Mouse (Mus musculus): ENCODE results near the gene Prpf3. TPM values are rescaled to one million over a fixed set of nuclear protein-coding genes. Genes with fewer than 3 reads are reported as not detected.

Prpf3 gene
- polyA plus RNA-seq, 1 experiment, result 4.5 TPM

- Histone ChIP-seq H3K4me3 (ENCODE audit: low read depth, low read length) (no peak overlapping the region), H3K36me3 (ENCODE audit: control insufficient read depth, insufficient read depth, low read length) (peaks cover 54% of the 10 kb centered on the region), H3K27ac (ENCODE audit: insufficient read depth, low read depth, low read length) (no peak overlapping the region), H3K4me1 (ENCODE audit: control insufficient read depth, insufficient read depth, insufficient read length, low read length) (no peaks in the 10 kb centered on the region), H3K27me3 (ENCODE audit: control insufficient read depth, insufficient read depth, low read length) (no peaks in the 10 kb centered on the region)
- 90% methylated on average over 8 of the region's 8 CpGs for WGBS
- TF ChIP-seq POLR2A (IDR thresholded peaks at IDR 0.05; ENCODE audit: low read depth, low read length), result no peak
- TF ChIP-seq CTCF (IDR thresholded peaks at IDR 0.05; ENCODE audit: extremely low read depth, insufficient read length, insufficient replicate concordance, low read depth, low read length), result no peak
Observed at GRCm38 (mm10) chr3:95851317-95851716, 4.4 kb downstream of the Prpf3 start.

GRCm38 (mm10) chr3:95850611-95851010, 5.1 kb downstream of the Prpf3 start:
- Histone ChIP-seq H3K27ac (ENCODE audit: insufficient read depth, low read depth, low read length) (no peak overlapping the region), H3K4me1 (ENCODE audit: control insufficient read depth, insufficient read depth, insufficient read length, low read length) (no peaks in the 10 kb centered on the region), H3K4me3 (ENCODE audit: low read depth, low read length) (no peak overlapping the region), H3K27me3 (ENCODE audit: control insufficient read depth, insufficient read depth, low read length) (no peaks in the 10 kb centered on the region), H3K36me3 (ENCODE audit: control insufficient read depth, insufficient read depth, low read length) (peaks cover 60% of the 10 kb centered on the region)
- WGBS, result 75% methylated on average over 4 of the region's 4 CpGs
- TF ChIP-seq CTCF (IDR thresholded peaks at IDR 0.05; ENCODE audit: extremely low read depth, insufficient read length, insufficient replicate concordance, low read depth, low read length) (no peak), POLR2A (IDR thresholded peaks at IDR 0.05; ENCODE audit: low read depth, low read length) (no peak)

GRCm38 (mm10) chr3:95842503-95843214, 13.0 kb downstream of the Prpf3 start:
- H3K27me3 ChIP-seq (ENCODE audit: control insufficient read depth, insufficient read depth, low read length), result no peaks in the 10 kb centered on the region
- no peak overlapping the region for H3K27ac ChIP-seq (ENCODE audit: insufficient read depth, low read depth, low read length)
- 74% methylated on average over 3 of the region's 3 CpGs for WGBS
- H3K4me1 ChIP-seq (ENCODE audit: control insufficient read depth, insufficient read depth, insufficient read length, low read length), result no peaks in the 10 kb centered on the region; the same call in 1 of the 2 replicates
- H3K36me3 ChIP-seq (ENCODE audit: control insufficient read depth, insufficient read depth, low read length), result peaks cover 63% of the 10 kb centered on the region
- TF ChIP-seq CTCF (IDR thresholded peaks at IDR 0.05; ENCODE audit: extremely low read depth, insufficient read length, insufficient replicate concordance, low read depth, low read length) (no peak), POLR2A (IDR thresholded peaks at IDR 0.05; ENCODE audit: low read depth, low read length) (no peak)
- no peak overlapping the region for H3K4me3 ChIP-seq (ENCODE audit: low read depth, low read length)

- TF ChIP-seq CTCF (IDR thresholded peaks at IDR 0.05; ENCODE audit: extremely low read depth, insufficient read length, insufficient replicate concordance, low read depth, low read length) (no peak), POLR2A (IDR thresholded peaks at IDR 0.05; ENCODE audit: low read depth, low read length) (no peak)
- no peak overlapping the region for H3K27ac ChIP-seq (ENCODE audit: insufficient read depth, low read depth, low read length)
- WGBS, result 76% methylated on average over 2 of the region's 2 CpGs
- no peaks in the 10 kb centered on the region for H3K27me3 ChIP-seq (ENCODE audit: control insufficient read depth, insufficient read depth, low read length)
- H3K36me3 ChIP-seq (ENCODE audit: control insufficient read depth, insufficient read depth, low read length), result peaks cover 60% of the 10 kb centered on the region
- no peaks in the 10 kb centered on the region; the same call in 1 of the 2 replicates for H3K4me1 ChIP-seq (ENCODE audit: control insufficient read depth, insufficient read depth, insufficient read length, low read length)
- no peak overlapping the region for H3K4me3 ChIP-seq (ENCODE audit: low read depth, low read length)
Observed at GRCm38 (mm10) chr3:95839250-95839649, 16.4 kb downstream of the Prpf3 start.

DNA sequence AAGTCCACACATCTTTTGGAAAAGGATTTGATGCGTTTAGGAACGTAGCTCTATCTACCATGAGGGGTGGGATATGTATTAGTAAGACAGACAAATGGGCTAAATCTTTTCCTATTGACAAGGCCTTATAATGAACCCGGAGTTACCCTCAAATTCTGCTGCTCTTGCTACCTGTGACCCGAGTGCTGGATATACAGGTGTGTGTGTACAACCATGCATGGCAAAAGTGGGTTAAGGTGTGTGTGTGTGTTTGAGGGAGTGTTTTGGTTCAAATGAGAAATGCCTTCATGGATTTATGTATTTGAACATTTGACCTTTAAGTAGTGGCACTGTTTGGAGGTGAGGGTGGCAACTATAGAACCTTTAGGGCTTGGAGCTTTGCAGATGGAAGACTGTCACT, 26.6 kb downstream of the Prpf3 start:
- 98% methylated on average over 4 of the region's 4 CpGs for WGBS
- Histone ChIP-seq H3K27ac (ENCODE audit: insufficient read depth, low read depth, low read length) (no peak overlapping the region), H3K4me3 (ENCODE audit: low read depth, low read length) (no peak overlapping the region), H3K4me1 (ENCODE audit: control insufficient read depth, insufficient read depth, insufficient read length, low read length) (no peaks in the 10 kb centered on the region), H3K36me3 (ENCODE audit: control insufficient read depth, insufficient read depth, low read length) (peaks cover 40% of the 10 kb centered on the region), H3K27me3 (ENCODE audit: control insufficient read depth, insufficient read depth, low read length) (no peaks in the 10 kb centered on the region)
- no peak for TF ChIP-seq CTCF (IDR thresholded peaks at IDR 0.05; ENCODE audit: extremely low read depth, insufficient read length, insufficient replicate concordance, low read depth, low read length)
- TF ChIP-seq POLR2A (IDR thresholded peaks at IDR 0.05; ENCODE audit: low read depth, low read length), result no peak

- H3K27ac ChIP-seq (ENCODE audit: insufficient read depth, low read depth, low read length), result no peak overlapping the region
- peaks cover 19% of the 10 kb centered on the region for H3K36me3 ChIP-seq (ENCODE audit: control insufficient read depth, insufficient read depth, low read length)
- TF ChIP-seq POLR2A (IDR thresholded peaks at IDR 0.05; ENCODE audit: low read depth, low read length), result no peak
- no peak for TF ChIP-seq CTCF (IDR thresholded peaks at IDR 0.05; ENCODE audit: extremely low read depth, insufficient read length, insufficient replicate concordance, low read depth, low read length)
- H3K27me3 ChIP-seq (ENCODE audit: control insufficient read depth, insufficient read depth, low read length), result no peaks in the 10 kb centered on the region
- no peak overlapping the region for H3K4me3 ChIP-seq (ENCODE audit: low read depth, low read length)
- no peaks in the 10 kb centered on the region for H3K4me1 ChIP-seq (ENCODE audit: control insufficient read depth, insufficient read depth, insufficient read length, low read length)
- 66% methylated on average over 2 of the region's 2 CpGs for WGBS
Observed at GRCm38 (mm10) chr3:95826275-95826674, 29.4 kb downstream of the Prpf3 start.

GRCm38 (mm10) chr3:95820046-95821010, 35.4 kb downstream of the Prpf3 start:
- H3K4me1 ChIP-seq (ENCODE audit: control insufficient read depth, insufficient read depth, insufficient read length, low read length), result peaks cover 2% of the 10 kb centered on the region; the same call in 1 of the 2 replicates
- no peaks in the 10 kb centered on the region for H3K36me3 ChIP-seq (ENCODE audit: control insufficient read depth, insufficient read depth, low read length)
- H3K27me3 ChIP-seq (ENCODE audit: control insufficient read depth, insufficient read depth, low read length), result no peaks in the 10 kb centered on the region
- TF ChIP-seq CTCF (IDR thresholded peaks at IDR 0.05; ENCODE audit: extremely low read depth, insufficient read length, insufficient replicate concordance, low read depth, low read length) (no peak), POLR2A (IDR thresholded peaks at IDR 0.05; ENCODE audit: low read depth, low read length) (no peak)
- peak overlapping the region; percentile 71 for H3K4me3 ChIP-seq (ENCODE audit: low read depth, low read length)
- WGBS, result 22% methylated on average over 10 of the region's 10 CpGs
- H3K27ac ChIP-seq (ENCODE audit: insufficient read depth, low read depth, low read length), result peak overlapping the region; percentile 74
